Mouse (Mus musculus) heart, postnatal 25 days (tissue): ENCODE measurements at regions not wholly inside any gene's neighbourhood (a gene's known extent, or its start where the extent isn't known, plus 50 kb on each side); places are given as distances from the start of the nearest gene placed in this dataset.
A peak's percentile ranks its signal among the peaks of the same experiment; 100 is the strongest.

ENCODE experiments used
- DNase-seq: peaks from one replicate; pipeline ENCODE4 v3.0.0; 2022; ENCODE audit warnings: low spot score
- intact Hi-C: fragments of 180-260 bp; cut with DNase I; formaldehyde crosslinking; loops from one replicate; pipeline ENCODE4 v1.15.1; 2025

DNA sequence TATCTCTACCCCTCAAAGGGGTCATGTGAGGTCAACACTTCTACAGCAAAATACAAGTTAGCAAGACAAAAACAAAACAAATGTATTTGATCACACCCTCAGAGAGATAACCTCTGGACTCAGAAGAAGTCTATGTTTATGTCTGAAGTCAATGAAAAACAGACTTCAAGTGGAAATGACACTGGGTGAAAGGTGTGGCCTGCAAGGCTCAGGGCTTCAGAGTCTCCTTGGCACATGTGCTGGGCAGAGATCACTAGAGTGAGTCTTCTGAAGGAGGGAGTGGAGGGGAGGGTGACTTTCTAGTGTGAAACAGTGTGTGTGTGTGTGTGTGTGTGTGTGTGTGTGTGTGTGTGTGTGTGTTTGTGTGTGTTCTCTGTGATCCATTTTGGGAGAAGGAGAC lies 68.2 kb downstream of the Il12a start:
- intact Hi-C loops: no loop called here
- no peak for DNase-seq

DNA sequence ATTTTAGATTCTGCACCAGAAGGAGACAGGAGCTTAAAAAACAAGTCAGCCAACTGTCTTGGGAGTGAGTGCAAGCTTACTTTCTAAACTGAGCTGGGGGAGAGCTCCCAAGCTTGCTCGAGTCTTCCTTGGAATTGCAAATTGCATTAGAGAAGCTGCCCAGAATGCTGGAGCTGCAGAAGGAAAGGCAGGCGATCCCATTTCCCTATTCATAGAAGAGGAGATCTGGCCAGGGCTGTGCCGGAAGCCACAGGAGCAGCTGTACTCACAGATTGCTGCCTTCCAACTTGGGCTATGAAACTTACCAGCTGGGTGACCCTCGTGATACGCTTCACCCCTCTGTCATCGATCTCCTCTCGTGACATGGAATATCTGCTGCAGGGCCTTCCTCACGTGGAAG lies 68.9 kb downstream of the Il12a start:
- peak; percentile 45 for DNase-seq
- intact Hi-C loops: no loop called here

- no peak for DNase-seq
- intact Hi-C loops: no loop called here
Observed at GRCm38 (mm10) chr3:68760806-68761205, 70.4 kb downstream of the Il12a start.

GRCm38 (mm10) chr3:68761242-68761625 lies 70.8 kb downstream of the Il12a start:
- no peak for DNase-seq
- intact Hi-C loops: no loop called here

GRCm38 (mm10) chr3:68761626-68762331 lies 71.3 kb downstream of the Il12a start:
- no peak for DNase-seq
- intact Hi-C loops: no loop called here

DNA sequence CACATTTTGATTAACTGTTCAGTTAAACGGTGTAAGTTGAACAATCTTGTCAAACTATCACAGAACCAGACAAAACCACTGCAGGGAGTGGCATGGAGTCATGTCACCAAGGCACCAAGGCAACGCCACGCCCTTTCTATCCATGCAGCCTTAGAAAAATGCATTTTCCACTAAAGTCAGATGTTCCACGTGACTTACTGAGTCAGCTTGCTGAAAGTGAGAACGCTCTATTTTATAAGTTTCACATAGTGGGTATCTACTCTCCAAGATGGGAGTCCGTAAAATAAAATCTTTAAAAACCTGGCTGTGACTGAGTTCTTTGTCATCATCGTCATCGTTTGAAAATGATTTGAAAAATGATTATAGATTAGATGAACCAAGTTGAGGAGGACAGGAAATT lies 72.5 kb downstream of the Il12a start:
- no peak for DNase-seq
- intact Hi-C loops: no loop called here

DNA sequence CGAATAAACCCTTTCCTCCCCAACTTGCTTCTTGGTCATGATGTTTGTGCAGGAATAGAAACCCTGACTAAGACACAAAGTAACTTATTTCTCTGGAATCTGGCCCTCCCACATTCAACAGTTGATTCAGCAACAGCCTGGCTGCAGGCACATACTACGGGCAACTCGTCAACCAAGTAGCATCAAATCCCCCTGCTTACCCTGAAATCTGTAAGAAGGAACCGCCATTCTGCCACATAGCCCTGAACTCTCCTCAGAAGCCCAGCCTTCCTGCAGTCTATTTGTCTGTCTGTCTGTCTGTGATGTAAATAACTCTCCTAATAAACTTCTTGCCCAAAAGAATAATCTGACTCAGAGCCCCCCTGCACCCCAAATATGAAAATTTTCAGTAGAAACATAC lies 73.9 kb downstream of the Il12a start:
- no peak for DNase-seq
- intact Hi-C loops: no loop called here

GRCm38 (mm10) chr3:68764917-68765598 lies 74.6 kb downstream of the Il12a start:
- peak; percentile 75 for DNase-seq
- intact Hi-C loops: no loop called here

GRCm38 (mm10) chr3:68771579-68771978 lies 81.1 kb downstream of the Il12a start:
- intact Hi-C loops: no loop called here
- DNase-seq: no peak

DNA sequence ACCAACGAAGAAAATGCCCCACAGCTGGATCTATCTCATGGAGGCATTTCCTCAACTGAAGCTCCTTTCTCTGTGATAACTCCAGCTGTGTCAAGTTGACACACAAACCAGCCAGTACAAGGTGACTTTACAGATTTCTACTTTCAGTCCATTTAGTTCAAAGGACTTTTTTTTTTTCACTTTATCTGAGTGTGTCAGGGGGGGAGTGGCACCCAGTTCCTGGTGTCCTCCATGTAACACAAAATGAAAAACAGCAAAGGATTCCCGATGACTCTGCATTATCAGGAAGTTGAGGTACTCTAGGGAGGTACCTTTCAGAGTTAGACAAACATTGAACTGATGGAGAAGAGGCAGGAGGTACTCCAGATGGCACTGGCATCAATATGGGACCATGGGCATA lies 87.4 kb downstream of the Il12a start:
- no peak for DNase-seq
- intact Hi-C loops: no loop called here

GRCm38 (mm10) chr3:68778354-68779040 lies 88.1 kb downstream of the Il12a start:
- intact Hi-C loops: no loop called here
- DNase-seq: no peak

- intact Hi-C loops: no loop called here
Observed at GRCm38 (mm10) chr3:68780843-68781242, 88.5 kb upstream of the 1110032F04Rik start.

DNA sequence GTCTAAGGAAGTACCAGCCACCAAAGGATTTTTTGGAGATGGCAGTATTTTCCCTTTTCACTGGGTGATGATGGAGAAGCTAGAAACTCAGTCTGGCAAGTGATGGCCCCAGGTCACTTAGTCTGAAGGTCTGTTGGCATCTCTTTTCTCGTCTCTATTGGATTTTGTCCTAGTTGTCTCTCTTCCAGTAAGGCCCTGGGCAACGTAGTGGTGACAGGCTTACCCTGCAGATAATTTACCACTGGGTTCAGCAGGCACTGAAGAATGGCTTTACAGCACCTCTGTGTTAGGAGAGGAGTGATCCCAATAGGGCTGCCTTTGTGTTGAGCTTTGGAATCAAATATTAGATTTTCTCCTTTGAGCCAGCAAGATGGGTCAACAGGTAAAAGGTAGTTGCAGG lies 87.9 kb upstream of the 1110032F04Rik start:
- intact Hi-C loops: no loop called here
- DNase-seq: no peak

More at GRCm38 (mm10) chr3:68780843-68781242, 88.5 kb upstream of the 1110032F04Rik start:
- DNase-seq: no peak

GRCm38 (mm10) chr3:68782363-68782762 lies 87.0 kb upstream of the 1110032F04Rik start:
- intact Hi-C loops: no loop called here
- DNase-seq: no peak

DNA sequence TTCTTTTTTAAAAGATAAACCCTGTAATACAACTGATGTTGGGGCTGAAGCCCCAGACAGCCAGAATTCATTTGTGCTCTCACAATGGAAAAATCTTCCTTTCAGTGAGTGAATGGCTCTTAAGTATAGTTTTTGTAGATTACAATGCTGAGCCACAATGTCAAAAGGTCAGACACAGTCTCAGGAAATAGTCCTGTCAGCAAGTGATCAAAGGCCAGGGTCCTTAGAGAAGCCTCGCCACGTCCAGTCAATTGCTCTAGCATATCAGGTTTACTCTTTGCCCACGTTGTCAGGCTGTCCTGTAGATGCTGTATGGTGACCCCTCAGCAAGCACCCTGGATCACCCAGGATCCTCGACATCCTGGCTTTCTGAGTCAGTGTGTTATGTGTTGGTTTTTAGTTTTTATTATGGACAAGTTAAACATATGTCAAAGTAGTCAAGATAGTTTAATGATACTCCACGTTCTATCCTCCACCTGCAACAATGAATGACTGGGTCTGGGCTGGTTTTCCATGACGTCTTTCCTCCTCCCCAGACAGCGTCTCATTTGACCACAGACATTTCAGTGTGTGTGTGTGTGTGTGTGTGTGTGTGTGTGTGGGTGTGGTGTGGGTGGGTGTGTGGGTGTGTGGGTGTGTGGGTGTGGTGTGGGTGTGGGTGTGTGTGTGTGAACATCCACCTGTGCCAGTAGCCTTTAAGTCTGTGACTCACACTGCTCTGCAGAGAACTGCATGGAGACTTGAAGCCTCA lies 85.5 kb upstream of the 1110032F04Rik start:
- intact Hi-C loops: no loop called here
- DNase-seq: no peak

GRCm38 (mm10) chr3:68786771-68787170 lies 82.6 kb upstream of the 1110032F04Rik start:
- DNase-seq: no peak
- intact Hi-C loops: no loop called here

GRCm38 (mm10) chr3:68787385-68788175 lies 81.8 kb upstream of the 1110032F04Rik start:
- intact Hi-C loops: no loop called here

GRCm38 (mm10) chr3:68789491-68789890 lies 79.9 kb upstream of the 1110032F04Rik start:
- DNase-seq: no peak
- intact Hi-C loops: no loop called here

More at GRCm38 (mm10) chr3:68787385-68788175, 81.8 kb upstream of the 1110032F04Rik start:
- no peak for DNase-seq

- DNase-seq: no peak
- intact Hi-C loops: no loop called here
Observed at GRCm38 (mm10) chr3:68790466-68790865, 78.9 kb upstream of the 1110032F04Rik start.

DNA sequence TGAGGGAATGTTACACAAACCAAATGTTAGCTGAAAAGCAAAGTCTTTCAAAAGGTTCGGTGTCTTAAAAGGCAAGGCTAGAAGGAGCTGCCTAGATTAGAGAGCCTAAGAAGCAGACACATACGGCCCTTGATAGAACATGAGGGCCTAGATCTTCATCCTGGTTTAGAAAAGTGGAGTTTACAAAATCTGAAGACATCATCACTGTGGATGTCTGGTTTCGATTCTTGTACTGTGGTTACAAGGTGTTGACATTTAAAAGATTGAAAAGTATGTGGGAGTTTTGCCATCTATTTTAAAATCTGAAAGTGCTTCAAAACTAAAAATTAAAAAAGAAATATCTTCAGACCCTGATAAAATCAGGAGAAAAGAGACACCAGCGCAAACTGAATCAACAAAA lies 76.5 kb upstream of the 1110032F04Rik start:
- intact Hi-C loops: no loop called here

More for the DNA sequence above, 76.5 kb upstream of the 1110032F04Rik start:
- no peak for DNase-seq
